Mouse (Mus musculus): ENCODE measurements around the gene Ankrd6. TPM values are rescaled to one million over a fixed set of nuclear protein-coding genes. Genes with fewer than 3 reads are reported as not detected.
A peak's percentile ranks its signal among the peaks of the same experiment; 100 is the strongest.

Gene Ankrd6
- total and polyA plus RNA-seq, 2 experiments from 2014 or later = 22.7 to 38.1 TPM

DNA sequence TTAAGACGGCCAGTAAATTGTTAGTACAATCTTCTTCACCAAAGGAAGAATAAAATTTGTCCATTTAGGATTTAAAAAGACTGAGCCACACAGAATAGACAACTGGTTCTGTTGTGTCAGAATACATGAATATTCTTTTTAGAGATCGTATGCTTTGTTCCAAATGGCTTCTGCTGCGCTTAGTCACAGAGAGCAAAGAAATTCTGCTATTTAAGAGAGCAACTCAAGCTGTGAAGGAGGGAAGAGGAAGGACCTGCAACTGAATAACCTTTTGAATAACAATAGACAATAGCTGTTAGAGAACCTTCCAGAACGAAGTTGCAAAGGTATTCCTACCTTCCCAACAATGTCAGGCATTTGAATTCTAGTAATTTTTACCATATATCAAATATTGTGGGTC, 9.7 kb downstream of the Ankrd6 start:
- H3K27me3 ChIP-seq (ENCODE audit: insufficient read depth, low read length) = no peaks in the 10 kb centered on the region
- H3K9ac ChIP-seq (replicated peaks; ENCODE audit: low read length, poor library complexity, severe bottlenecking) = no peak overlapping the region
- no peaks in the 10 kb centered on the region for H3K36me3 ChIP-seq (ENCODE audit: insufficient read depth, low read length)
- H3K4me1 ChIP-seq (ENCODE audit: insufficient read depth, low read length) = no peaks in the 10 kb centered on the region
- no peak for TF ChIP-seq CTCF (IDR thresholded peaks at IDR 0.05)
- no peak overlapping the region for H3K27ac ChIP-seq (ENCODE audit: low read depth, low read length)
- 50% methylated on average over 4 of the region's 4 CpGs for WGBS
- H3K9me3 ChIP-seq (ENCODE audit: low read length) = no peaks in the 10 kb centered on the region
- no peak for ATAC-seq (ENCODE audit: low FRiP score)
- DNase-seq (ENCODE audit: low spot score) = no peak
- no peak overlapping the region for H3K4me2 ChIP-seq (ENCODE audit: low read depth, low read length, poor library complexity, severe bottlenecking)
- no peak overlapping the region for H3K4me3 ChIP-seq (ENCODE audit: low read depth, low read length)

DNA sequence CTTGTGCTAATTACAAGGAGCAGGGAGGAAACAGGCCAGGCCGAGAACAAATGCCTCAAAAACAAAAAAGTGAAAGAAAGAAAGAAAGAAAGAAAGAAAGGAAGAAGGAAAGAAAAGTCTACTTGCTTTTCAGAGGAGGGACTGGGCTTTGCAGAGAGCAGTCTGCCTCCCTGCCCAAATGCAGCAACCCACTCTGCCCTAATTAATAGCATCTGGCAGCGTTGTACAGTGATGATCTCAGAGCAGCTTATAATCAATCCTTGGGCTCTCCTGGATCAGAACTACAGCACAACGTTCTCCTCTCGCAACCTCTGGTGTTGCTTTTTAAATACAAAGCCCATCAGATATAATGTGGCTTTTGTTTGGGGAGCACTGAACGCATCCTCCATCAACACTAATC, 10.7 kb downstream of the Ankrd6 start:
- Histone ChIP-seq H3K36me3 (ENCODE audit: insufficient read depth, low read length) (no peaks in the 10 kb centered on the region), H3K4me3 (ENCODE audit: low read depth, low read length) (no peak overlapping the region), H3K9ac (replicated peaks; ENCODE audit: low read length, poor library complexity, severe bottlenecking) (no peak overlapping the region), H3K27ac (ENCODE audit: low read depth, low read length) (0 out of 2 replicates have a peak overlapping the region, but pooled peaks have one; percentile 43), H3K27me3 (ENCODE audit: insufficient read depth, low read length) (no peaks in the 10 kb centered on the region), H3K4me2 (ENCODE audit: low read depth, low read length, poor library complexity, severe bottlenecking) (no peak overlapping the region), H3K4me1 (ENCODE audit: insufficient read depth, low read length) (no peaks in the 10 kb centered on the region), H3K9me3 (ENCODE audit: low read length) (no peaks in the 10 kb centered on the region)
- ATAC-seq (ENCODE audit: low FRiP score) (no peak), DNase-seq (ENCODE audit: low spot score) (no peak)
- WGBS = 47% methylated on average over 5 of the region's 5 CpGs
- no peak for TF ChIP-seq CTCF (IDR thresholded peaks at IDR 0.05)

DNA sequence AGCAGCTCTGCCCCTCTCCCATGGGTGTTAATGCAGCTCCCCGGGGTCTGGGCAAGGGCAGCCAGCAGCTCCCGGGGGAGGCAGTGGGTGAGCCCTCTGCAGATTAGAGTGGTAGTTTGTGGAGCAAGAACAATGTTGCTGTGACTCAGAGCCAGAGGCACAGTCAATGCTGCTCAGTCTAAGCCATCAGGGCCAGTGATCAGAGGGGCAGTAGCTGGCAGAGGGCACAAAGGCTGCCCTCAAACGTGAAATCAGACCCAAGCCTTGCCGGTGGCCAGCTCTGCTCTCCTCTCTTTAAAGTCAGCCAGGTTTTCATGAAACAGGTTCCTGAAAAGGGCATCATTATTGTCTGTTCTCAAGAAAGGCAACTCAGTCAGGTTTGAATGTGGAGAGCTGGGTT, 11.1 kb downstream of the Ankrd6 start:
- H3K36me3 ChIP-seq (ENCODE audit: insufficient read depth, low read length) = no peaks in the 10 kb centered on the region
- no peak overlapping the region for H3K4me2 ChIP-seq (ENCODE audit: low read depth, low read length, poor library complexity, severe bottlenecking)
- H3K27ac ChIP-seq (ENCODE audit: low read depth, low read length) = 0 out of 2 replicates have a peak overlapping the region, but pooled peaks have one; percentile 43
- ATAC-seq (ENCODE audit: low FRiP score) = 0 out of 2 replicates have a peak, but pooled peaks have one; percentile 47
- no peaks in the 10 kb centered on the region for H3K27me3 ChIP-seq (ENCODE audit: insufficient read depth, low read length)
- no peak overlapping the region for H3K9ac ChIP-seq (replicated peaks; ENCODE audit: low read length, poor library complexity, severe bottlenecking)
- no peaks in the 10 kb centered on the region for H3K4me1 ChIP-seq (ENCODE audit: insufficient read depth, low read length)
- no peaks in the 10 kb centered on the region for H3K9me3 ChIP-seq (ENCODE audit: low read length)
- no peak overlapping the region for H3K4me3 ChIP-seq (ENCODE audit: low read depth, low read length)
- TF ChIP-seq CTCF (IDR thresholded peaks at IDR 0.05) = no peak
- WGBS = 21% methylated on average over 4 of the region's 4 CpGs
- DNase-seq (ENCODE audit: low spot score) = no peak

DNA sequence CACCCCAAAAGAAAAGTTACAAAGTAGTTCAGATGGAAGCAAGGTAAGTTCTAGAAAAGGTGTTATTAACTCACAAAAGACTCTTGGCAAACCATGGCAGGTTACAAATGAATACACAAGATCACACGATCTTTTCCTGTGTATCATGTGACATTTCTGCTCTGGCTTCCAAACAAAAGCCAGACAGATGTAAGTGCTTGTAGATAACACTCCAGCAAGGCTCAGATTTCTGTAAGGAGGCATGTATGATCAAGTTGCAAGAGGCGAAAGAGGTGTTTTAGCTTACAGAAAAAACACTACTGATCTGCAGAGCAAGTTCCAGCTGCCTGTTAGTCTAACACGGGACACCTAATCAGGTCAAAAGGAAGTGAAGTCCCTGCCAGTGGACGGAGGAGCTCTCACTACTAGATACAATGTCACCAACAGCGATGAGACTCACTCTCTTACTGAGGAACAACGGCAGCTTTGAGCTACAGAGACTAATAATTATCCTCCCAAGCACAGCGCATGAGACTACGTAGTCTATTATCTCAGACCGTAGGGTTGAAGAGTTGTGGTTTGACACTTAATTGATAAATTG, 13.8 kb downstream of the Ankrd6 start:
- ATAC-seq (ENCODE audit: low FRiP score) = no peak
- H3K4me3 ChIP-seq (ENCODE audit: low read depth, low read length) = no peak overlapping the region
- no peak overlapping the region for H3K27ac ChIP-seq (ENCODE audit: low read depth, low read length)
- H3K9me3 ChIP-seq (ENCODE audit: low read length) = no peaks in the 10 kb centered on the region
- H3K36me3 ChIP-seq (ENCODE audit: insufficient read depth, low read length) = no peaks in the 10 kb centered on the region
- H3K4me2 ChIP-seq (ENCODE audit: low read depth, low read length, poor library complexity, severe bottlenecking) = no peak overlapping the region
- no peak overlapping the region for H3K9ac ChIP-seq (replicated peaks; ENCODE audit: low read length, poor library complexity, severe bottlenecking)
- H3K27me3 ChIP-seq (ENCODE audit: insufficient read depth, low read length) = no peaks in the 10 kb centered on the region
- no peak for DNase-seq (ENCODE audit: low spot score)
- no peak for TF ChIP-seq CTCF (IDR thresholded peaks at IDR 0.05)
- WGBS = 74% methylated on average over 9 of the region's 9 CpGs
- no peaks in the 10 kb centered on the region for H3K4me1 ChIP-seq (ENCODE audit: insufficient read depth, low read length)

DNA sequence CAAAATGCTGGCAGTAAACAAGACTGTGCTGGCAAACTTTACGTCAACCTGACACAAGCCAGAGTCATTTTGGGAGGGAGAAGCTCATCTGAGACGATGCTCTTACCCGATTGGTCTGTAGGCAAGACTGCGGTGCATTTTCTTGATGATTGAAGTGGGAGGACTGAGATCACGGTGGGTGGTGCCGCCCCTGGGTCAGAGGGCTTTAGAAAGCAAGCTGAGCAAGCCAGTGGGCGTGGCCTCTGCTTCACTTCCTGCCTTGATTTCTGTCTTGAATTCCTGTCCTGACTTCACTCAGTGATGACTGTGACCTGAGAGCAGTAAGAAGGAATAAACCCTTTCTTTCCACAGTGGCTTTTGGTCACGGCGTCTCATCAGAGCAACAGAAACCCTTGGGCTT, 18.6 kb downstream of the Ankrd6 start:
- WGBS = 60% methylated on average over 9 of the region's 9 CpGs
- Histone ChIP-seq H3K27me3 (ENCODE audit: insufficient read depth, low read length) (no peaks in the 10 kb centered on the region), H3K4me2 (ENCODE audit: low read depth, low read length, poor library complexity, severe bottlenecking) (no peak overlapping the region), H3K9me3 (ENCODE audit: low read length) (no peaks in the 10 kb centered on the region), H3K4me1 (ENCODE audit: insufficient read depth, low read length) (no peaks in the 10 kb centered on the region), H3K9ac (replicated peaks; ENCODE audit: low read length, poor library complexity, severe bottlenecking) (no peak overlapping the region), H3K27ac (ENCODE audit: low read depth, low read length) (no peak overlapping the region), H3K36me3 (ENCODE audit: insufficient read depth, low read length) (no peaks in the 10 kb centered on the region), H3K4me3 (ENCODE audit: low read depth, low read length) (no peak overlapping the region)
- no peak for DNase-seq (ENCODE audit: low spot score)
- ATAC-seq (ENCODE audit: low FRiP score) = no peak
- TF ChIP-seq CTCF (IDR thresholded peaks at IDR 0.05) = no peak

DNA sequence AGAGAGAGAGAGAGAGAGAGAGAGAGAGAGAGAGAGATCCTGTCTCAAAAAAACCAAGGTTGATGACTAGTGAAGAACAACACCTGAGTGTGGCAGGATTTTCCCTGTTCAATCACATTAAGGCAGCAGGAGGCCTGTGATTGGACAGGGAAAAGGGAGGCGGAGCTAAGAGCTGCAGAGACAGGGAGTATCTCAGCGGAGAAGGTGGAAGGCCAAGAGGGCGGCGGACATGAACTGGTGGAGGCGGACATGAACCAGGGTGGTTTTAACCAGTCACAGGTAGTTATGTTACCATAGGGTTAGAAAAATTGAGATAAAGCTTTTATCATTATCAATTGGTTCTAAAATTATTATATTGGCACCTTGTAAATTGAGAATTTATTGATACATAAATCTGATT, 20.9 kb downstream of the Ankrd6 start:
- 95% methylated on average over 5 of the region's 5 CpGs for WGBS
- H3K4me1 ChIP-seq (ENCODE audit: insufficient read depth, low read length) = no peaks in the 10 kb centered on the region
- no peak overlapping the region for H3K27ac ChIP-seq (ENCODE audit: low read depth, low read length)
- H3K9me3 ChIP-seq (ENCODE audit: low read length) = no peaks in the 10 kb centered on the region
- TF ChIP-seq CTCF (IDR thresholded peaks at IDR 0.05) = no peak
- no peak overlapping the region for H3K9ac ChIP-seq (replicated peaks; ENCODE audit: low read length, poor library complexity, severe bottlenecking)
- no peaks in the 10 kb centered on the region for H3K36me3 ChIP-seq (ENCODE audit: insufficient read depth, low read length)
- no peak for ATAC-seq (ENCODE audit: low FRiP score)
- no peaks in the 10 kb centered on the region for H3K27me3 ChIP-seq (ENCODE audit: insufficient read depth, low read length)
- H3K4me2 ChIP-seq (ENCODE audit: low read depth, low read length, poor library complexity, severe bottlenecking) = no peak overlapping the region
- H3K4me3 ChIP-seq (ENCODE audit: low read depth, low read length) = no peak overlapping the region
- DNase-seq (ENCODE audit: low spot score) = no peak
